Mouse (Mus musculus) liver, embryonic 14.5 days (tissue): ENCODE data around the gene Hes3.

ENCODE experiments used
- CTCF ChIP-seq: IDR thresholded peaks from 2 replicates; pipeline ENCODE4 v1.5.1; 2016; ENCODE audit warnings: antibody characterized with exemption, low read depth, control low read depth
- EP300 ChIP-seq: IDR thresholded peaks from 2 replicates; pipeline ENCODE4 v1.6.1; 2016; ENCODE audit warnings: antibody characterized with exemption, low read depth

GRCm38 (mm10) chr4:152266236-152266895 lies 25.1 kb downstream of the Hes3 start:
- no peak for TF ChIP-seq CTCF
- no peak for TF ChIP-seq EP300
